Mouse (Mus musculus) layer of hippocampus, postnatal 25 days (tissue): ENCODE measurements around the gene Spdef. TPM values are rescaled to one million over a fixed set of nuclear protein-coding genes. Genes with fewer than 3 reads are reported as not detected.

ENCODE experiments used
- DNase-seq, 2 experiments: peaks; one replicate each; pipeline ENCODE4 v3.0.0; 2022; ENCODE audit warnings: mixed read lengths in 2 of 2, low spot score in 1 of 2; ENCODE audit errors: extremely low spot score in 1 of 2
- total RNA-seq, 2 experiments: library from RNA; stranded (reverse); gene quantifications; 2 replicates each; pipeline ENCODE4 v1.2.3; 2021

Spdef gene
- total RNA-seq = not detected

- DNase-seq = no peak
Observed at GRCm38 (mm10) chr17:27728770-27729169, at the start of gene Spdef. Spdef (minus strand) TSS chr17:27728955.

- no peak for DNase-seq
Observed at GRCm38 (mm10) chr17:27777823-27778222, 49.1 kb upstream of the Spdef start.

GRCm38 (mm10) chr17:27774198-27774597, 45.4 kb upstream of the Spdef start:
- DNase-seq = no peak

- no peak for DNase-seq
Observed at GRCm38 (mm10) chr17:27771616-27772015, 42.9 kb upstream of the Spdef start.

- DNase-seq = peak; percentile 70 to 90
Observed at GRCm38 (mm10) chr17:27768817-27769542, 40.2 kb upstream of the Spdef start.

- no peak for DNase-seq
Observed at GRCm38 (mm10) chr17:27767543-27767942, 38.8 kb upstream of the Spdef start.

- no peak for DNase-seq
Observed at GRCm38 (mm10) chr17:27767120-27767519, 38.4 kb upstream of the Spdef start.

- DNase-seq = no peak
Observed at GRCm38 (mm10) chr17:27765066-27765465, 36.3 kb upstream of the Spdef start.

GRCm38 (mm10) chr17:27764453-27764852, 35.7 kb upstream of the Spdef start:
- DNase-seq = no peak

GRCm38 (mm10) chr17:27762884-27763283, 34.1 kb upstream of the Spdef start:
- no peak for DNase-seq

GRCm38 (mm10) chr17:27761639-27762336, 33.0 kb upstream of the Spdef start:
- DNase-seq = peak; percentile 55 to 76

GRCm38 (mm10) chr17:27760169-27760568, 31.4 kb upstream of the Spdef start:
- DNase-seq = no peak

GRCm38 (mm10) chr17:27751314-27752202, 22.8 kb upstream of the Spdef start:
- no peak for DNase-seq

GRCm38 (mm10) chr17:27750451-27750942, 21.7 kb upstream of the Spdef start:
- DNase-seq = no peak

- no peak for DNase-seq
Observed at GRCm38 (mm10) chr17:27748123-27748522, 19.4 kb upstream of the Spdef start.

GRCm38 (mm10) chr17:27746446-27746845, 17.7 kb upstream of the Spdef start:
- no peak for DNase-seq

GRCm38 (mm10) chr17:27740961-27741360, 12.2 kb upstream of the Spdef start:
- no peak for DNase-seq

GRCm38 (mm10) chr17:27734344-27735073, 5.8 kb upstream of the Spdef start:
- DNase-seq = no peak

GRCm38 (mm10) chr17:27732694-27733093, 3.9 kb upstream of the Spdef start:
- no peak for DNase-seq

GRCm38 (mm10) chr17:27732152-27732551, 3.4 kb upstream of the Spdef start:
- no peak for DNase-seq
